Mouse (Mus musculus) layer of hippocampus, adult 18-20 months (tissue): ENCODE measurements at regions not wholly inside any gene's neighbourhood (a gene's known extent, or its start where the extent isn't known, plus 50 kb on each side); places are given as distances from the start of the nearest gene placed in this dataset.

ENCODE experiments used
- DNase-seq, 2 experiments: peaks; one replicate each; pipeline ENCODE4 v3.0.0; 2022; ENCODE audit warnings: low spot score in 2 of 2

- DNase-seq: no peak
Observed at GRCm38 (mm10) chr15:96944741-96945140, 111.0 kb downstream of the Slc38a4 start.

- DNase-seq: no peak
Observed at GRCm38 (mm10) chr15:96942651-96943050, 113.1 kb downstream of the Slc38a4 start.

- no peak for DNase-seq
Observed at GRCm38 (mm10) chr15:96938406-96938805, 117.3 kb downstream of the Slc38a4 start.

- no peak for DNase-seq
Observed at GRCm38 (mm10) chr15:96937623-96938022, 118.1 kb downstream of the Slc38a4 start.

- peak; percentile 79 to 95 for DNase-seq
Observed at GRCm38 (mm10) chr15:96936705-96937346, 118.9 kb downstream of the Slc38a4 start.

GRCm38 (mm10) chr15:96936216-96936615 is 119.5 kb downstream of the Slc38a4 start:
- no peak for DNase-seq

- peak; percentile 42 to 81 for DNase-seq
Observed at GRCm38 (mm10) chr15:96933451-96933850, 122.3 kb downstream of the Slc38a4 start.

- no peak for DNase-seq
Observed at GRCm38 (mm10) chr15:96930531-96930930, 125.2 kb downstream of the Slc38a4 start.

- DNase-seq: no peak
Observed at GRCm38 (mm10) chr15:96929788-96930187, 126.0 kb downstream of the Slc38a4 start.

GRCm38 (mm10) chr15:96928692-96929091 is 127.1 kb downstream of the Slc38a4 start:
- DNase-seq: no peak

- no peak for DNase-seq
Observed at GRCm38 (mm10) chr15:96927674-96928073, 128.1 kb downstream of the Slc38a4 start.

GRCm38 (mm10) chr15:96926660-96927059 is 129.1 kb downstream of the Slc38a4 start:
- DNase-seq: no peak

- no peak for DNase-seq
Observed at GRCm38 (mm10) chr15:96916586-96916985, 139.2 kb downstream of the Slc38a4 start.

- no peak for DNase-seq
Observed at GRCm38 (mm10) chr15:96915544-96915943, 140.2 kb downstream of the Slc38a4 start.

- no peak for DNase-seq
Observed at GRCm38 (mm10) chr15:96914988-96915387, 140.8 kb downstream of the Slc38a4 start.

GRCm38 (mm10) chr15:96905520-96905919 is 150.2 kb downstream of the Slc38a4 start:
- DNase-seq: no peak

GRCm38 (mm10) chr15:96903461-96903860 is 152.3 kb downstream of the Slc38a4 start:
- DNase-seq: no peak

GRCm38 (mm10) chr15:96902781-96903180 is 153.0 kb downstream of the Slc38a4 start:
- no peak for DNase-seq

- no peak for DNase-seq
Observed at GRCm38 (mm10) chr15:96901616-96902015, 154.1 kb downstream of the Slc38a4 start.

- DNase-seq: no peak
Observed at GRCm38 (mm10) chr15:96898285-96898684, 157.5 kb downstream of the Slc38a4 start.

- DNase-seq: no peak
Observed at GRCm38 (mm10) chr15:96884901-96885300, 170.9 kb downstream of the Slc38a4 start.

- no peak for DNase-seq
Observed at GRCm38 (mm10) chr15:96883754-96884153, 172.0 kb downstream of the Slc38a4 start.

- no peak for DNase-seq
Observed at GRCm38 (mm10) chr15:96882211-96882610, 173.5 kb downstream of the Slc38a4 start.
